In genomic region chr2:48634456-48635174, GRCm38 (mm10) we compare ENCODE assay signal across 10 mouse cellular contexts.
DNase-seq lines count a peak whose midpoint lies in the region; ATAC-seq lines count a peak whose summit lies in the region.
"Had no signal": no experiment of that assay in that cellular context is flagged by ENCODE, and none has a peak within 500 bp of the region (broad histone marks: within the 10 kb centered on the region; RNA-seq: fewer than 3 reads in every experiment).

No protein-coding gene starts in this region.

- H3K27ac ChIP-seq in embryonic facial prominence, embryonic 14.5 days (replicated peaks; ENCODE audit: low read depth, low read length): no peak overlapping the region
- H3K27ac ChIP-seq in midbrain, embryonic 13.5 days: no peak overlapping the region

- no peaks in the 10 kb centered on the region for H3K4me1 ChIP-seq in embryonic facial prominence, embryonic 14.5 days (ENCODE audit: control insufficient read depth, insufficient read depth, low read length)
- H3K4me1 ChIP-seq in midbrain, embryonic 13.5 days (replicated peaks): peaks cover 6% of the 10 kb centered on the region

- H3K4me3 ChIP-seq in embryonic facial prominence, embryonic 14.5 days (ENCODE audit: low read depth, low read length): no peak overlapping the region
- no peak overlapping the region for H3K4me3 ChIP-seq in midbrain, embryonic 13.5 days (replicated peaks)

- WGBS in embryonic facial prominence, embryonic 14.5 days: 73% methylated on average over 10 of the region's 10 CpGs
- WGBS in midbrain, embryonic 13.5 days: 53% methylated on average over 10 of the region's 10 CpGs

- peak; percentile 54; the same call in 1 of the 2 replicates for ATAC-seq in embryonic facial prominence, embryonic 14.5 days (ENCODE audit: low read depth)
- ATAC-seq in midbrain, embryonic 13.5 days: peak; percentile 51
- ATAC-seq in erythroid progenitor cell, adult 5-6 weeks (replicated peaks; ENCODE audit: low FRiP score, poor library complexity, severe bottlenecking): no peak
- no peak for ATAC-seq in megakaryocyte-erythroid progenitor cell, adult 5-6 weeks (replicated peaks; ENCODE audit: low FRiP score, low TSS enrichment, poor library complexity, severe bottlenecking)
- ATAC-seq: liver, postnatal 0 days had no signal

- H3K27me3 ChIP-seq in embryonic facial prominence, embryonic 14.5 days (replicated peaks; ENCODE audit: control insufficient read depth, insufficient read depth, low read length): no peaks in the 10 kb centered on the region
- H3K27me3 ChIP-seq in midbrain, embryonic 13.5 days: no peaks in the 10 kb centered on the region

- peak; percentile 49 to 57 for DNase-seq in cerebellum, postnatal 14 days
- no peak for DNase-seq in cerebellum, adult 8-10 months
- peak; percentile 65 for DNase-seq in embryonic facial prominence, embryonic 14.5 days (ENCODE audit: low spot score)
- DNase-seq in kidney, adult 8-10 months: peak; percentile 16 to 19
- no peak for DNase-seq in right cerebral cortex, postnatal 4 days
- DNase-seq: adrenal gland, postnatal 36 days; liver, postnatal 0 days had no signal

- H3K36me3 ChIP-seq in embryonic facial prominence, embryonic 14.5 days (ENCODE audit: control insufficient read depth, insufficient read depth, low read length): no peaks in the 10 kb centered on the region
- no peaks in the 10 kb centered on the region for H3K36me3 ChIP-seq in midbrain, embryonic 13.5 days

- no peak overlapping the region for H3K9ac ChIP-seq in embryonic facial prominence, embryonic 14.5 days (ENCODE audit: low read depth, low read length)
- H3K9ac ChIP-seq in midbrain, embryonic 13.5 days (replicated peaks): no peak overlapping the region
- H3K9ac ChIP-seq: liver, postnatal 0 days had no signal

- H3K9me3 ChIP-seq in embryonic facial prominence, embryonic 14.5 days (ENCODE audit: control insufficient read depth, low read length): no peaks in the 10 kb centered on the region
- no peaks in the 10 kb centered on the region for H3K9me3 ChIP-seq in midbrain, embryonic 13.5 days

- H3K4me2 ChIP-seq in embryonic facial prominence, embryonic 14.5 days (ENCODE audit: low read depth, low read length): no peak overlapping the region
- H3K4me2 ChIP-seq in midbrain, embryonic 13.5 days (replicated peaks): no peak overlapping the region

Comparison
In these comparisons a context has a peak if more than half of its experiments do, and no peak if none do; other contexts are left out.
1. DNase-seq: peak in cerebellum, postnatal 14 days (2 of 2), embryonic facial prominence, embryonic 14.5 days (single experiment) and kidney, adult 8-10 months (2 of 2); none in cerebellum, adult 8-10 months (single experiment) and right cerebral cortex, postnatal 4 days (single experiment).
2. ATAC-seq: peak in embryonic facial prominence, embryonic 14.5 days (single experiment) and midbrain, embryonic 13.5 days (single experiment); none in erythroid progenitor cell, adult 5-6 weeks (single experiment) and megakaryocyte-erythroid progenitor cell, adult 5-6 weeks (single experiment).